Mouse (Mus musculus) gonadal fat pad, adult 2 months (tissue): ENCODE results near the gene Ccdc65. TPM values are rescaled to one million over a fixed set of nuclear protein-coding genes. Genes with fewer than 3 reads are reported as not detected.

Source experiments
- DNase-seq: peaks from one replicate; pipeline ENCODE4 v3.0.0-alpha.2; 2012; ENCODE audit warnings: low read depth
- polyA plus RNA-seq: library from polyadenylated mRNA; depleted of rRNA; stranded (reverse); fragments of >200 nt; gene quantifications from 2 replicates; pipeline ENCODE4 v1.2.3, GENCODE M21; 2012; rRNA removed

Gene Ccdc65
- 0.73 and 1.6 TPM in 2 replicates for polyA plus RNA-seq

DNA sequence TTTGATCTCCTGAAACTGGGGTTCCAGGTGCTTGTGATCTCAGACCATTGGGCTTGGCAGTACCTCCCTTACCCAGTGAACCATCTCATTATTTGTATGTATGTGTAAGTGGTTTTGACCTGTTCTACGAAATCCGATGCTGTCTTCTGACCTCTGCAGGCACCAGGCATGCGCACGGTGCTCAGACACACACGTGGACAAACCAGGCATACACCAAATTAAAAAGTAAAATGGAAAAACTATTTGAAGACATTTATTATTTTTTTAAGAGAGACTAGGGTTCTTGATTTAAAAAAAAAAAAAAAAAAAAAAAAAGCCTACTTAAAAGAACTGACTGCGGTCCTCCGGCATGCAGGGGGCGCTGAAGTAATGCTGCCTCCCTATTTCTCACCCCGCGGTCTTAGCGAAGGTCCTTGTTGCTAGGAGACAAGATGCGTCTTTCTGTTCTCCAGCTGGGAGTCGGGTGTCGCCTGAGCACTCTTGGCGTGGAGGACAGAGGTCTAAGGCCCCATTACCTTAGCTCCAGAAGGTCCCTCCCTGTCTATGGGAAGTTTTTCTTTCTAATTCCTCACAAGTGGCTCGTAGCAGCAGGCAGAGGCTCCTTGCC, at the start of gene Ccdc65:
Gene Ccdc65 (plus strand): TSS at position 442 of the 607 bp plus-strand sequence.
- no peak for DNase-seq

DNA sequence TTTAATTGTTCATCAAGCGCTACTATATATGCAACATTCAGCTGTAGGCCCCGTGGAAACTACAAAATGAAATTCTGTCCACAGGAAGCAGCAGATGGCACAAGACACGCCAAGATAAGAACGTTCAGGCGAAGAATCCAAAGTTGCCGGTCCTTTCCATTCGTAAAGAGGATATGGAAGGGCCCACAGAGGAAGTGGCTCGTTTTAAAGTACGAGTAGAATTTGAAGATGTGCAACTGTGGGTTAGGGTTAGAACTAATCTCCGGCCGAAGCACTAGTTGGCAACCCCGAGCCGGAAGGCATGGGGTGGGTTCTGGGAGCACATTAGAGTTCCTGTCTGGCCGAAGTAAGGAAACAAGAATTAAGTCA, 45.8 kb upstream of the Ccdc65 start:
- no peak for DNase-seq

DNA sequence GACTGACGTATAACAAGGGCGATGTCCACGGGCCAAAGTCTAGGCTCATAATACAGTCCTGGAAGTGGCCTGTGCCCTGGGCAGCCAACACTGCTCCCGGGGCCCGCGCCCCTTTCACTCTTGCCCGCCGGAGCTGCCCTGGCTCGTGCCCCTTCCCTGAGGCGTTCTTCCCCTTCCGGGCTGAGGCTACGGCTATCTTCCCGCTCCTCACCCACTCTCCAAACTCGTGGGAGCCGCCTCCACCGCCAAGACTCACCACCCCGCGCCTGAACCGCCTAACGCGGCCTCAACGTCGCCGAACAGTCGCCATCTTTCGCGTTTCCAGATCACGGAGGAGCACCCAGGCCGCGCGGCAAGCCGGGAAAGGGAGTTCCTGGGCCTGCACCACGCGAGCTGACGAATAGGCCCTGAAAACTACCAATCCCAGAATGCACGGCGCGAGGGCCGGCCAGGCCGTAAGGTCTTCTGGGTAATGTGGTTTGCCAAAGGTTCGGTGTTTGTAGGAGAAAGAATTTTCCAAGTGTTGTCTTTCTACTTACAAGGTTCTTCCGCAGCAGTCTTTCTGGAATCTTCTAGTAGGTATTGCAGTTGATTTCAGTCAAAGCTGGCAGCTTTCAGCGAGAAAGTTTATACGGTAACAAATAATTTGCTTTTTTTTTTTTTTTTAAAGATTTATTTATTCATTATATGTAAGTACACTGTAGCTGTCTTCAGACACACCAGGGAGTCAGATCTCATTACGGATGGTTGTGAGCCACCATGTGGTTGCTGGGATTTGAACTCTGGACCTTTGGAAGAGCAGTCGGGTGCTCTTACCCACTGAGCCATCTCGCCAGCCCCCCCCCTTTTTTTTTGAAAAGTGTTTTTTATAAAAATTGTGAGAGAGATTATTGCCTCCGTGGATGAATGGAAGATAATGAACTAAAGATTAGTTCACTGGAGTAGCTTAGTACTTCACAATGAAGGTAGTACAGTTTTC, 45.2 kb upstream of the Ccdc65 start, which contains the start of gene Ddx23:
Gene Ddx23 (minus strand): TSS at position 328 of the 979 bp plus-strand sequence.
- peak; percentile 75 for DNase-seq

DNA sequence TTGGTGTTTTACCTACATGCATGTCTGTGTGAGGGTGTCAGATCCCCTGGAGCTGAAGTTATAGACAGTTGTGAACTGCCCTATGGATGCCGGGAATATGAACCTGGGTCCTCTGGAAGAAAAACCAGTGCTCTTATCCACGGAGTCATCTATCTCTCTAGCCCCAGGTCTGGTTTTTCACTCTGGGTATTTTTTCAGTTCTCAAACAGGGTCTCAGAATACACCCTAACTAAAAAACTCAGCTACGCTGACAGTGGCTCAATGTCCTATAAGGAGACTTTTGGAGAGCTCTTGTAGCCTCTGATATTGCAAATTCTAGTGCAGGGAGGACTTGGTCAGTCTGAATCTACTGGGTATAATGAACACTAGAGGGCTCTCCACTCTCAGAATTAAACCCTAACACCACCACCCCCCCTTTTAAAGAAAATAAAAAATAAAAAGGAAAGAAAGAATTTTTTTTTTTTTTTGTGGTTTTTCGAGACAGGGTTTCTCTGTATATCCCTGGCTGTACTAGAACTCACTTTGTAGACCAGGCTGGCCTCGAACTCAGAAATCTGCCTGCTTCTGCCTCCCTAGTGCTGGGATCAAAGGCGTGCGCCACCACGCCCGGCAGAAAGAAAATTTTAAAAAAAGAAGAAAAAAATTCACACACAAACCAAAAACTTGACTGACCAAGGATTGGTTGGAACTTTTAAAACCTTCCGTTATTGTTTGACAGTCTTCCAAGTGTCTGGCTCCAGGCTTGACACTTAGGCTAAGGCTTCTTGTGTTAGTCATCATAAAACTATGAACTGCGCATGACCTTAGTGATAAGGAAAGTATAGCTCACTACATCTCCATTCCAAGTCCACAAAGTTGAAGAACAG, 43.7 kb upstream of the Ccdc65 start:
- DNase-seq, result no peak

DNA sequence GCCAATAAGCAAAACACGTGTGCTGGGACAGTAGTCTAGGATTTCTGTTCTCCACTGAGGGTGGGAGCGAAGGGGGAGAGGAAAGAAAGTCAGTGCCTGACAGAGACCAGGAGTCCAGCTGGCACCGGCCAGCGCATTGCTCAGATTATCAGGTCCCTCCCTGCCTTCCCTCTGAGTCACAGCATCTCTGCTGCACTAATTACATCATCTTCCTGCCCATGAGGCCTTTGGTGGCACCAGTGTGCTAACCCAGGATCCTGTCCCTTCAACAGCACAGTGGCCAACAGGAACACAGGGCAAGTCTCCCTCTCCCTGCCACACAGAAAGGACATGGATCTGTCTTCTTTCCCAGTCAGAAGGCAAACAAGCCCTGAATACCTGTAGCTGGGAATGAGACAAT, 35.4 kb upstream of the Ccdc65 start:
- no peak for DNase-seq

DNA sequence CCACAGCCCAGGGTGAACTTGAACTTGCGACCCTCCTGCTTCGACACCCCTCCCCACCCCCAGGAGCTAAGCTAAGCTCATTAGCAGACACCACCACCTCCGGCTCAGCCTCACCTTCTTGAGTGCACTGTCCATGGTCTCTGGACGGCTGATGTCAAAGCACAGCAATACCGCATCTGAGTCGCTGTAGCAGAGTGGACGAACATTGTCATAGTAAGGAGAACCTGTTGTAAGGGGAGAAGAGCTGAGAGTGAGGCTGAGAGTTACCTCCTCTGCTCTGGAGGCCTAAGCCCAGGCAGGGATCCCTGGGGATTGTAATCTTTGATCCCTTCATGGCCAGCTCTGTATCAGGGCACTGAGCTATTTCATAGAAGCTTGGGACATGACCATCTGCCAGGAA, 34.3 kb upstream of the Ccdc65 start:
- no peak for DNase-seq

DNA sequence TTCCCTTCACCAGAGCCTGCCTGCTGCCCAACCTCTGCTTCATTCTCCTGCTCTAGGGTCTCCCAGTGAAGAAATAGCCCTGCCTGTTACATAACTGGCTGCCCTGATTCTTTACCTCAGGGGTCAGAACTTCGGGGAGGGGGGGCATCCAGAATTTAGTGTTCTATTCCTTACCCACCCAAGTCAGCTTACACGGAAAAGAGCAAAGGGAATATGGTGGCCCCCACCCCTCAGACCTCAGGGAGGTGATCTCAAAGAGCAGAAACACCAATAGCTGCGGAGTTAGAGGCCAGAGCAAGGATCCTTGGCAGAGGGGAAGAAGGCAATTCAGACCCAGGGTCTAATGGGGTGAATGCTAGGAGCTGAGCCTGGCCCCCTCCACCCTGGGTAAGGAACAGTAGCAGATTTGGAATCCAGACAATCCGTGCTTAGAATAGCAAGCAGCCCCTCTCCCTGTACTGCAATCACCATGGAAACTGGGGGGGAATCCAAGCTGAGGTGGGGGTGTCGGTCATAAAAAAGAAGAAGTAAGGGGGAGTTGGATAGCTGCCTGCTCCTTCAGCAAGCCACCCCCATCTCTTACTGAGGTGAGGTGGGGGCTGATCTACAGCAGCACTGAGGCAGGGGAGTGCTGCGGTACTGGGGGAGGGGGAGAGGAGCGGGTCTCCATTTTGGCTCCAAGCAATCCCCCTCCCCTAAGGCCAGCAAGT, 33.6 kb upstream of the Ccdc65 start:
- DNase-seq, result no peak

DNA sequence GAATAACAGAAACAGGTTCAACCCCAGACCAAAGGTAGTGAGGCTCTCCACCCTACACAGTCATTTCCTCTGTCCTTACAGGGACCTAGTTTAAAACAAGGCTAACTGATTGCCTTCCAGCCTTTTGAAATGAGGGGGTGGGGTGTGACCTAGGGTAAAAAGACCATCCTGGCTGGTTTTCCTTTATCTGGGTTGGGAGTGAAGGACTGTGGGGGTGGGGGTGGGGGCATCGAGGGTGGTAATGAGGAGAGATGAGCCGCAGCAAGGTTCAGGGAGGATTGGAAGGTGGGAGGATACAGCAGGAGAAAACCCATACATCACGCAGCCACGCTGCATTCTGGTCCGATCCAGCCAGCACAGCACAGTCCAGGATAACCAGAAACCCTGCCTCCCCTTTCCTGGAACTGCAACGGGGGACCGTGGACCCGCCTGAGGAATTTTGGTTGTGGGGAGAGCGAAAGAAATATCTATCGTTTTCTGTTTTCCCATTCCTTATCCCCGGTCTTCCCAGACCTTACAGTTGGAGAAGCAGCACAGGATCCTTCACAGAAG, 32.9 kb upstream of the Ccdc65 start:
- no peak for DNase-seq

DNA sequence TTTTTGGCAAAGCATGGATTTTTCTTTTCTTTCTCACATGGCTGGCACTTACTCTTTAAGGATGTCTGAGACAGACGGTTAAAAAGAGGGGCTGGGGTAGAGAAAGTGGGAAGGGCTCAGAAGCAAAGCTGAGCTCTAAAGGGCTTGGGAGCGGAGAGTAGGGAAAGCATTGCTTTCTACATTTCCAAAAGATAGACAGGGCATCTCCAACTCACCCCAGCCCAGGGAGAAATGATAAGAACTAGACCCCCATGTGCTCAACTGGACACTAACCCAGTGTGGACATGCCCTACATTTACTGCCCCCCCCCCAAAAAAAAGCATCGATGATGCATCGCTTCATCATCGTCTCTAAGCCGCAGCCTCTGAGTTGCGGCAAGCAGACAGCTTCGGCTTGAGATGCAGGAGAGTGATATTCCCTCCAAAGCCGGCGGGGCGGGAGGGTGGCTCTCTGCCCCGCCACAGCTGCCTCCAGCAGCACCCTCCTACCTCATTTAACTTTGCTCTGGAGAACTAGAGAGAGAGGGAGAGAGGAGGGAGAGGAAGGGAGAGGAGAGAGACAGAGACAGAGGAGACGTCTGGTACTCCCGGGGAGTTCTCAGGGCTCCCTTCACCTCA, 32.3 kb upstream of the Ccdc65 start:
- no peak for DNase-seq

DNA sequence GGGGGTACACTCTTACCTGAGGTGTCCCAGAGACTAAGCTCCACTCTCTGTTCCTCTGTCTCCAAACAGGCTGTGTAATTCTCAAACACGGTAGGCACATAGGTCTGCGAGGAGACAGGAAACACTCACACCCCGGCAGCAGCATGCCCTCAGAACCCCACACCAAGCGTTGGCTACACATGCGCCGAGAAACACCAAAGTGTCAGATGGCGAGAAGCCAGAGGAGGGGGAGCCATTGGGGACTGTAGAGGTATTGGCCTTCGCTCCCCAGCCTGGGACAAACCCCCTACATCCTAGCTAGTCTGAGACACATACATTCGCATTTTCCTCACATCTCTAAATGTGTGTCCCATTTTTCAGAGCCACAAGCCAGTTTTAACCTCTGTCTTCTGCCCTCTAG, 31.5 kb upstream of the Ccdc65 start:
- DNase-seq, result no peak

DNA sequence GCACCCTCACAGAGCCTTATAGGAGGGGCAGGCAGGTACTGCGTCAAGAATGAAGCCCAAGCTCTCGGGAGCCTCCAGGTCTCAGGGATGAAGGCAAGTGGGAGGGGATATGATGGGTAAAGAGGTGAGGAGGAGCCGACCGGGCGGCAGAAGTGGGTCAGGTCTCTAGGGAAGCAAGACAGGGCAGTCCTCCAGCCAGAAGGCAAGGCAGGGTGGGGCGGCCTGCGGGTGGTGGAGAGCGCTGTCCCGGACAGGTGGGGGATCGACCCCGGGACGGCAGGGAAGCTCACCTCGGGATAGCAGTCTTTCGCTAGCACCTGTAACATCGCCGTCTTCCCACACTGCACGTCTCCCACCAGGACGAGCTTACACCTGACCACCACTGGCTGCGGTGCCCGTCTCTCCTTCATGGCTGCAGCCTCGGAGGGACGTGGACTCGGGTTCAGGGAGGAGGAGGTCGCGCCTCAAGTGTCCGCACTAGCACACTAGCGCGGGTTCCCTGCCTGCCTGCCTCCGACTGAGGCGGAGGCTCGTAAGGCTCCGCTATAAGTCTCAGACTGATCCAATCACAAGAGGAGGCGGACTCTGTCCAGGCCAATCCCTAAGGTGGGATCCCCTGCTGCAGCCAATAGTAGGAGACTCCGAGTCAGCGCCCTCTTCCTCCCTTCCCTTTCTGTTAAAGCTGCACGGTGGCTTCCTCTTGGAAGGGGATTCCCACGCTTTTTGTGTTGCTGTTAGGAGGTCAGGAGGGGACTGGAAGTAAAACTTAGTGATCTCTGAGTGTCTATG, 30.9 kb upstream of the Ccdc65 start, which contains the start of gene Rnd1:
Gene Rnd1 (minus strand): TSS at position 522 of the 789 bp plus-strand sequence.
- DNase-seq, result no peak

DNA sequence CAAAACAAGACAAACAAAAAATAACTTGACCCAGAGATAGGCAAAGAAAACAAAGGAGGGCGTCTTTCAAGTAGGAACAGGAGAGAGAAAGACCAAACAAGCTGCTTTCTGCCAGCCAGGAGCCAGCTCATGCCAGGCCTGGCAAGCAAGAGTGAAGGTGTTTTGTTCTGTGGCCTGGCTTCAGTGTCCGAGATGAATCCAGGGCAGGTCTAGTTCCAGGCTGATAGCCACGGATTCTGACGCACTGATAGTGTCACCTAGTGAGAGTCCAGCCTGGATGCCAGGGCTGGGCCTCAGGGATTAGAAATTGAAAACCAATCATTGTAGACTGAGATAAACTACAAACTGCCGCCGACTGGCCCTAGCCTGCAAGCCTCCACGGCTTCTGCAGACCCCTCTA, 30.0 kb upstream of the Ccdc65 start:
- DNase-seq, result no peak

DNA sequence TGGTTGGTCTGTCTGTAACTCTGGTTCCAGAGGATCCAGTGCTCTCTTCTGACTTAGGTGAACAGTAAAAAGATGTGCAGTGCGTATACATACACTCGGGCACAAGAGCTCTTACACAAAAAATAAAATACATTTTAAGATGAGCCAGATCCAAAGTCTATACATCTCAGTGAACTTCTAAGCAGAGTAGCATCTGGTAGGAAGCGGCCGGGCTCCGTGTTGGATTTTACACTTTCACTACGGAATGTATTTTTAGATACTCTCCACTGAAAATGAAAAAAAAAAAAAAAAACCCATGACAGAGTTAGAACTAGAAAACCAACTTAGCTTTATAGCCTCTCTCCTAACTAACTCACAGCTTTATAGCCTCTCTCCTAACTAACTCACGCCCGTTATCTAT, 27.3 kb upstream of the Ccdc65 start:
- no peak for DNase-seq

DNA sequence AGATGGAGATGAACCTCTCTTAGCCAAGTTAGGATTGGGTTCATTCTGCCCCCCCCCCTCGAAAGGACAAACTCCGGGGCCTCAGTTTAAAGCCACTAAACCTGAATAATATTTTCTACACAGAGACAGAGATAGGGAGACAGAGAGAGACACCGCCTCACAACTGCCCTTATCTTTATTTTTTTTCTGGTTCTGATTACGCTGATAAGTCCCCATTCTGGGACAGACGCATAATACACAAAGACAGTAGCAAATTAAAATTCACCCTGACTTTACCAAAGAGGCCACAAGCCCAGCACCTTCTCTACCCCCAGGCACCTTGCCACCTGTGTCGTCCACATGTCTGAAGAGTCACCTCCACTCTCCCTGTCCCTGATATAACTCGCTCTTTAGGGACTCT, 26.4 kb upstream of the Ccdc65 start:
- no peak for DNase-seq

DNA sequence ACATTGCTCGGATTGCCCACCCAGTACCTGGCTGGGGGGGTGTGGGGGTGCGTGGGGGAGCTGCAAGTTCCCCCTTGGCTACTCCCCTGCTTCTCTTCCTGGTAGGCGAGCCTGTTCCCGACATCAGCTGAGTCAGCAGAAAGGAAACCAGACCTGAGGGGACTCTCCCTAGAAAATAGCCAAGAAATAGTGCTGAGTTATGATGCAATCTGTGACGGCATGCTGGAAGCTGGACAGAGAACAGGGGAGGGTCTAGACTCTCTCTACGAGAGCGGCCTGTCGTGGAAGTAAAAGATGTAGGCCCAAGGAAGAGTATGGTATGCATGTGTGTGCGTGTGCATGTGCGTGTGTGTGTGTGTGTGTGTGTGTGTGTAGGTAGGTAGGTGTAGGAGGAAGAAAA, 24.8 kb upstream of the Ccdc65 start:
- DNase-seq, result no peak

DNA sequence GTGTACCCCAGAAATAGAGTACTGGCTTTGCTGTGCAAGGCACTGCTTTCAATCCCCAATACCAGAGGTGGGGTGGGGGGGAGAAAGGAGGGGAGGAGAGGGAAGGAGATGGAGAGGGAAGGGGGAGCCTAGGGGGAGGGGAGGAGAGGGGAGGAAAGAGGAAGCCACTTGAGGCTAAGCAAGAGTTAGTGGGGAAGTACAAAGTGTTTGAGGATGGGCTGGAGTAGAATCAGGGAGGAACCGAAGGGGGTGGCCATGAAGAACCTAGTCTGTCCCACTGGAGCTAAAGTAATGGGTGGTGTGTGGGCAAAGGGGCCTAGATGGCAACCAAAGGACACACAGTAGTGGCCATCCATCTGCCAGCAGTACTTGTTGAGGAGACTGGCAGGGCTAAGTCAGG, 24.3 kb upstream of the Ccdc65 start:
- no peak for DNase-seq

DNA sequence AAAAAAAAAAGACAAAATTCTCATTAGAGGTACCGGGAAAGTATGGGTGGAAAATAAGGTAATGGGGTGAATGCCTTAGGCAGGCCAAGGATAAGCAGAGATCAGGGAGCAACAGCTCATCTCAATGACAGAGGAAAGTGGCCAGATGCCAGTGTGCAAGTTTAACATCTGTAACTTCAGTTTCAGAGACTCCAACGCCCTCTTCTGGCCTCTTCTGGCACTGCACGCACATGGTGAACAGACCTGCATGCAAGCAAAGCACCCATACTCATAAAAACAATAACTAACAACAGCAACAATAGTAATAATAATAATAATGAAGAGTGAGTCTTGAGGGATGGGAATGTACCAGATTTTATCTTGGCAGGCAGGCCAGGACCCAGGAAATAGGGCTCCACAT, 22.1 kb upstream of the Ccdc65 start:
- no peak for DNase-seq

DNA sequence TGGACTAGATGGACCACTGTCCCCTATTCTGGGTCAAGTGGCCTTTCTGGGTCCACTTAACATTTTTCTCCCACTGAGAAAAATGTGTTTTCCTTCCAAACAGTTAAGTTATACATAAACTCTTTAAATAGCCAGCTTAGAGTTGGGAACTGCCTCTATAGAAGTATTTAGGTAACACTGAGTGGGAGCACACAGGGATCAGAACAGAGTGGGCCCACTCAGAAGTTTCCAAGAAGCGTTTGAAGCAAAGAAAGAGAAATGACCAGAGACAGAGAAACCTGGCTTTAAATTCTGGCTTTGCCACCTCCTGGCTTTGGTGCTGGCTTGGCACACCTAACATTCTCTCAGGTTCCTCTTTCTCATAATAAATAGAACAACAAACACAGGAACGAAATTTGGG, 18.3 kb upstream of the Ccdc65 start:
- DNase-seq, result no peak

DNA sequence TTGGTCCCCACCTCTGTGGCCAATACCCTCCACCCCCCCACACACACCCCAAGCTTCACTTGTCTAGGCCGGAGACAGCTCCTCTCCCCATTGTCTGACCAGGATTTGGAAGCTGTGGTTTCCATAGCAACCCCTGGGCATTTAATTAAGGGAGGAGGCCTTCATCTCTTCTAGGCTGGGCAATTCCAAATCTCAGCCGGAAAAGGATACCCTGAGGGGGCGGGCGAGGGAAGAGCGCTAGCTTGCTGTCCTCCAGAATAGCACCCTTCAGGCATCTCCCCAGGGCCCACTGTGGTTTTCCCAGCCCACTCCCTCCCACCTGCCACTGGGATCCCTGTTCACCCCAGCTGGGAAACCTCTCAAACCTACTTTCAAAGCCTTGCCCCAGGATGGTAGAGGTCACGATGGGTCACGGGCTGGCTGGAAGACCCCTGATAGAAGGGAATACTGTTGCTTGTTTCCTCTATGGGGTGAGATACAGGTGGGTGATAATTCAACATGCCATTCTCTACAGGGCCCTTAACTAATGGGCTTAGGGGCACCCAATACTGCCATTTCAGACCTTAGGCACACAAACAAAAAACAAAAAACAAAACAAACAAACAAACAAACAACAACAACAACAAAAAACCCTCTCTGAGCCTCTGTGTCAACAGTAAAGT, 16.4 kb upstream of the Ccdc65 start:
- DNase-seq, result no peak
